Mouse (Mus musculus): ENCODE measurements at regions not wholly inside any gene's neighbourhood (a gene's known extent, or its start where the extent isn't known, plus 50 kb on each side); places are given as distances from the start of the nearest gene placed in this dataset.

GRCm38 (mm10) chr7:116596914-116597313 lies 92.7 kb downstream of the Nucb2 start:
- Histone ChIP-seq H3K4me1 (ENCODE audit: insufficient read depth, low read length) (no peaks in the 10 kb centered on the region), H3K27ac (ENCODE audit: low read length) (no peak overlapping the region), H3K9me3 (ENCODE audit: low read length) (no peaks in the 10 kb centered on the region), H3K36me3 (ENCODE audit: insufficient read depth, low read length) (no peaks in the 10 kb centered on the region), H3K9ac (replicated peaks; ENCODE audit: low read length) (no peak overlapping the region), H3K4me3 (ENCODE audit: low read length) (no peak overlapping the region), H3K4me2 (replicated peaks; ENCODE audit: low read depth, low read length) (no peak overlapping the region), H3K27me3 (ENCODE audit: insufficient read depth, low read length) (no peaks in the 10 kb centered on the region)
- ATAC-seq (ENCODE audit: low FRiP score, low TSS enrichment): no peak

GRCm38 (mm10) chr7:116600340-116600739 lies 96.2 kb downstream of the Nucb2 start:
- Histone ChIP-seq H3K9me3 (ENCODE audit: low read length) (no peaks in the 10 kb centered on the region), H3K27me3 (ENCODE audit: insufficient read depth, low read length) (no peaks in the 10 kb centered on the region), H3K9ac (replicated peaks; ENCODE audit: low read length) (no peak overlapping the region), H3K4me1 (ENCODE audit: insufficient read depth, low read length) (no peaks in the 10 kb centered on the region), H3K4me2 (replicated peaks; ENCODE audit: low read depth, low read length) (no peak overlapping the region), H3K36me3 (ENCODE audit: insufficient read depth, low read length) (no peaks in the 10 kb centered on the region), H3K27ac (ENCODE audit: low read length) (no peak overlapping the region), H3K4me3 (ENCODE audit: low read length) (no peak overlapping the region)
- WGBS: 85% methylated on average over 3 of the region's 3 CpGs
- no peak for ATAC-seq (ENCODE audit: low FRiP score, low TSS enrichment)

DNA sequence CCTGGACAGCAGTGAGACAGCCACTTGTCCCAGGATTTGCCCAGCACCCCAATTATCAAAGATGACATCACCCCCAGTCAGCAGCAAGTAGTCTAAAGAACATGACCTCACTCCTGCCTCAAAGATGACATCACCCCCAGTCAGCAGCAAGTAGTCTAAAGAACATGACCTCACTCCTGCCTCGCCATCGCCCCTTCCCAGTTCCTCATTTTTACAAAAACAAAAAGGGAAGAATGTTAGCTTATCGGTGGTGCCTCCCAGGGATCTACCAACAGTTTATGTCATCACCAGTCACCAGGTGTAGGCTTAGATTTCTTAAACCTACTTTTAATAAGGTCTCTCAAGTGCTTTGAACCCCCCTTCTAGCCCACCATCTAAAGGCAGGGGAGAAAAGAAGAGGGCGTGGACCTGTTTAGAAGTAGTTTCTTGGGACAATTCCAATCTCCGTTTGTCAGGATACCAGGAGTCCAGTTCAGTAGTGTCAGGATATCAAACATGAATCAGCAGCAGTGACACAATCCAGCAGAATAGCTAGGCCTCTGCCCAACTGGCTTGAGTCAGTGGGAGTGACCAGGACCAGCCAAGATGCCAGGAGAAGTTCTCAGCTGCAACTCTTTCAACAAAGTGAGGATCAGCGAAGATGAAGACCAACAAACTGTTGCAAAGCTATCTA lies 99.1 kb downstream of the Nucb2 start:
- WGBS: 83% methylated on average over 6 of the region's 6 CpGs

GRCm38 (mm10) chr7:116603840-116604194 lies 99.6 kb downstream of the Nucb2 start:
- H3K27ac ChIP-seq (ENCODE audit: low read length): no peak overlapping the region
- no peaks in the 10 kb centered on the region for H3K27me3 ChIP-seq (ENCODE audit: insufficient read depth, low read length)
- WGBS: 77% methylated on average over 3 of the region's 3 CpGs
- no peaks in the 10 kb centered on the region for H3K36me3 ChIP-seq (ENCODE audit: insufficient read depth, low read length)
- H3K4me2 ChIP-seq (replicated peaks; ENCODE audit: low read depth, low read length): no peak overlapping the region
- no peaks in the 10 kb centered on the region for H3K9me3 ChIP-seq (ENCODE audit: low read length)
- H3K4me1 ChIP-seq (ENCODE audit: insufficient read depth, low read length): peaks cover 8% of the 10 kb centered on the region
- H3K9ac ChIP-seq (replicated peaks; ENCODE audit: low read length): no peak overlapping the region
- no peak for ATAC-seq (ENCODE audit: low FRiP score, low TSS enrichment)
- H3K4me3 ChIP-seq (ENCODE audit: low read length): no peak overlapping the region

More for the DNA sequence above, 99.1 kb downstream of the Nucb2 start:
- H3K36me3 ChIP-seq (ENCODE audit: insufficient read depth, low read length): no peaks in the 10 kb centered on the region
- no peak for ATAC-seq (ENCODE audit: low FRiP score, low TSS enrichment)
- H3K27ac ChIP-seq (ENCODE audit: low read length): no peak overlapping the region
- H3K9ac ChIP-seq (replicated peaks; ENCODE audit: low read length): no peak overlapping the region
- H3K4me2 ChIP-seq (replicated peaks; ENCODE audit: low read depth, low read length): no peak overlapping the region
- no peaks in the 10 kb centered on the region for H3K9me3 ChIP-seq (ENCODE audit: low read length)
- H3K4me1 ChIP-seq (ENCODE audit: insufficient read depth, low read length): peaks cover 8% of the 10 kb centered on the region
- no peak overlapping the region for H3K4me3 ChIP-seq (ENCODE audit: low read length)
- no peaks in the 10 kb centered on the region for H3K27me3 ChIP-seq (ENCODE audit: insufficient read depth, low read length)

GRCm38 (mm10) chr7:116606255-116606654 lies 102.1 kb downstream of the Nucb2 start:
- no peak overlapping the region for H3K4me3 ChIP-seq (ENCODE audit: low read length)
- H3K4me2 ChIP-seq (replicated peaks; ENCODE audit: low read depth, low read length): no peak overlapping the region
- H3K27ac ChIP-seq (ENCODE audit: low read length): no peak overlapping the region
- H3K4me1 ChIP-seq (ENCODE audit: insufficient read depth, low read length): peaks cover 8% of the 10 kb centered on the region
- H3K9me3 ChIP-seq (ENCODE audit: low read length): no peaks in the 10 kb centered on the region
- no peak overlapping the region for H3K9ac ChIP-seq (replicated peaks; ENCODE audit: low read length)
- H3K36me3 ChIP-seq (ENCODE audit: insufficient read depth, low read length): no peaks in the 10 kb centered on the region
- ATAC-seq (ENCODE audit: low FRiP score, low TSS enrichment): no peak
- 76% methylated on average over 6 of the region's 6 CpGs for WGBS
- no peaks in the 10 kb centered on the region for H3K27me3 ChIP-seq (ENCODE audit: insufficient read depth, low read length)

- 71% methylated on average over 6 of the region's 6 CpGs for WGBS
- H3K27ac ChIP-seq (ENCODE audit: low read length): no peak overlapping the region
- no peak overlapping the region for H3K4me2 ChIP-seq (replicated peaks; ENCODE audit: low read depth, low read length)
- no peak overlapping the region for H3K4me3 ChIP-seq (ENCODE audit: low read length)
- no peaks in the 10 kb centered on the region for H3K9me3 ChIP-seq (ENCODE audit: low read length)
- H3K4me1 ChIP-seq (ENCODE audit: insufficient read depth, low read length): peaks cover 8% of the 10 kb centered on the region
- H3K9ac ChIP-seq (replicated peaks; ENCODE audit: low read length): no peak overlapping the region
- H3K27me3 ChIP-seq (ENCODE audit: insufficient read depth, low read length): no peaks in the 10 kb centered on the region
- 0 out of 2 replicates have a peak, but pooled peaks have one; percentile 30 for ATAC-seq (ENCODE audit: low FRiP score, low TSS enrichment)
- H3K36me3 ChIP-seq (ENCODE audit: insufficient read depth, low read length): no peaks in the 10 kb centered on the region
These were observed 102.7 kb downstream of the Nucb2 start for GRCm38 (mm10) chr7:116606751-116607483.

DNA sequence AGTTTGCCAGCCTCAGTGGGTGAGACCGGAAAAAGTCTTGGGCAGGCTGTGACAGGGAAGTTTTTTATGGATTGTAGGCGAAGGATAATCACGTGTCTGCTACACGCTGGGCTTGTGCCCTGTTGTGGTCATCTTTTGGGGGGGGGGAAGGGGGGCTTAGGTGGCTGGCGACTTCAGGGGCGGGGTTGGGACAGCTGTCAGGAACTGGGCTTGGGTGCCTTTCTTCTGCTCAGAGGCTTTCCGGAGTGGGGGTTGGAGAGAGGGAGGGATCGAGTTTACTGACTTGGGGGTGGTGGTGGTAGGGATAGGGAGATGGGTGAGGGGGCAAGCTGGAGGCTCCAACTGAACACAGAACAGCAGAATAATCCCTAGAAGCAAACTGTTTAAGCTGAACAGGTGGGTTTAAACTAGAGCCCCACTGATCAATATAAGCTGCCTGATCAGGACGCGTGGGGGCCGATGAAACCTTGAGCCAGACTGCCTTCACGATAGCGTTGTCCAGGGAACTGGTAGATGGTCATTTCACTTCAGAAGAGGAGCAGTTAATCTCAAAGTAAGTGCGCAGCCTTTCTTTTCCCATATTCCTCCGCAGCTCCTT lies 103.6 kb downstream of the Nucb2 start:
- H3K9ac ChIP-seq (replicated peaks; ENCODE audit: low read length): 0 out of 2 replicates have a peak overlapping the region, but pooled peaks have one; percentile 40

GRCm38 (mm10) chr7:116608350-116609085 lies 104.3 kb downstream of the Nucb2 start:
- Histone ChIP-seq H3K4me2 (replicated peaks; ENCODE audit: low read depth, low read length) (peak overlapping the region; percentile 71), H3K27me3 (ENCODE audit: insufficient read depth, low read length) (no peaks in the 10 kb centered on the region), H3K4me3 (ENCODE audit: low read length) (peak overlapping the region; percentile 43), H3K9ac (replicated peaks; ENCODE audit: low read length) (no peak overlapping the region), H3K4me1 (ENCODE audit: insufficient read depth, low read length) (peaks cover 8% of the 10 kb centered on the region), H3K9me3 (ENCODE audit: low read length) (no peaks in the 10 kb centered on the region), H3K27ac (ENCODE audit: low read length) (no peak overlapping the region), H3K36me3 (ENCODE audit: insufficient read depth, low read length) (no peaks in the 10 kb centered on the region)
- peak; percentile 70; the same call in 1 of the 2 replicates for ATAC-seq (ENCODE audit: low FRiP score, low TSS enrichment)
- 28% methylated on average over 15 of the region's 15 CpGs for WGBS

More for the DNA sequence above, 103.6 kb downstream of the Nucb2 start:
- H3K27ac ChIP-seq (ENCODE audit: low read length): no peak overlapping the region
- peak; percentile 35 for ATAC-seq (ENCODE audit: low FRiP score, low TSS enrichment)
- H3K4me3 ChIP-seq (ENCODE audit: low read length): peak overlapping the region; percentile 43
- H3K36me3 ChIP-seq (ENCODE audit: insufficient read depth, low read length): no peaks in the 10 kb centered on the region
- 3% methylated on average over 15 of the region's 15 CpGs for WGBS
- H3K4me2 ChIP-seq (replicated peaks; ENCODE audit: low read depth, low read length): peak overlapping the region; percentile 71
- H3K9me3 ChIP-seq (ENCODE audit: low read length): no peaks in the 10 kb centered on the region
- no peaks in the 10 kb centered on the region for H3K27me3 ChIP-seq (ENCODE audit: insufficient read depth, low read length)
- peaks cover 8% of the 10 kb centered on the region for H3K4me1 ChIP-seq (ENCODE audit: insufficient read depth, low read length)

GRCm38 (mm10) chr7:116609406-116609805 lies 105.2 kb downstream of the Nucb2 start:
- ATAC-seq (ENCODE audit: low FRiP score, low TSS enrichment): no peak
- WGBS: 66% methylated on average over 6 of the region's 6 CpGs

More at GRCm38 (mm10) chr7:116609406-116609805, 105.2 kb downstream of the Nucb2 start:
- Histone ChIP-seq H3K4me1 (ENCODE audit: insufficient read depth, low read length) (peaks cover 8% of the 10 kb centered on the region), H3K4me2 (replicated peaks; ENCODE audit: low read depth, low read length) (no peak overlapping the region), H3K36me3 (ENCODE audit: insufficient read depth, low read length) (no peaks in the 10 kb centered on the region), H3K9ac (replicated peaks; ENCODE audit: low read length) (no peak overlapping the region), H3K4me3 (ENCODE audit: low read length) (no peak overlapping the region), H3K9me3 (ENCODE audit: low read length) (no peaks in the 10 kb centered on the region), H3K27ac (ENCODE audit: low read length) (no peak overlapping the region), H3K27me3 (ENCODE audit: insufficient read depth, low read length) (no peaks in the 10 kb centered on the region)

Data from kidney, embryonic 16.5 days (tissue).